Mouse (Mus musculus) CH12.LX (cell line): ENCODE measurements at regions not wholly inside any gene's neighbourhood (a gene's known extent, or its start where the extent isn't known, plus 50 kb on each side); places are given as distances from the start of the nearest gene placed in this dataset.

Source experiments
- DNase-seq: peaks from one replicate; pipeline ENCODE4 v3.0.0-alpha.2; 2013; ENCODE audit errors: extremely low read depth
- H3K27ac ChIP-seq: 2 replicates; pipeline ENCODE4 v1.5.1; 2012; ENCODE audit warnings: low read depth, mild to moderate bottlenecking, control low read depth, moderate library complexity; ENCODE audit not compliant: insufficient read depth
- H3K27me3 ChIP-seq: replicated peaks from 2 replicates; pipeline ENCODE3; 2012; ENCODE audit warnings: inconsistent platforms
- H3K36me3 ChIP-seq, 2 experiments: replicated peaks in 1 of 2; 2 replicates each; pipeline versions ENCODE3 to v1.6.1; 2012; ENCODE audit warnings: inconsistent platforms in 1 of 2, low read length in 1 of 2, mild to moderate bottlenecking in 1 of 2, mixed read lengths in 1 of 2, moderate library complexity in 1 of 2; ENCODE audit not compliant: control insufficient read depth in 1 of 2, insufficient read depth in 1 of 2
- H3K4me1 ChIP-seq, 2 experiments: 2 replicates each; pipeline ENCODE4 v1.6.1; 2012; ENCODE audit warnings: inconsistent platforms in 1 of 2, moderate library complexity in 1 of 2; ENCODE audit not compliant: insufficient read depth in 2 of 2, control insufficient read depth in 1 of 2
- H3K4me2 ChIP-seq: 2 replicates; pipeline ENCODE4 v1.6.1; 2012; ENCODE audit warnings: low read depth, mild to moderate bottlenecking, control low read depth; ENCODE audit not compliant: poor library complexity, insufficient read depth, severe bottlenecking
- H3K4me3 ChIP-seq, 3 experiments: fragments of 150-350 bp in 1 of 3; sonication (generic) in 1 of 3; replicated peaks in 1 of 3; 2 replicates each; pipeline versions ENCODE3 to v1.5.1; 2011 to 2012; ENCODE audit warnings: low read depth in 2 of 3, low read length in 2 of 3, mild to moderate bottlenecking in 2 of 3, moderate library complexity in 2 of 3, control low read depth in 1 of 3, improper control_type of control experiment in 1 of 3, inconsistent platforms in 1 of 3, mixed read lengths in 1 of 3; ENCODE audit not compliant: poor library complexity in 1 of 3
- H3K79me2 ChIP-seq: replicated peaks from 2 replicates; pipeline ENCODE4 v1.6.1; 2012; ENCODE audit warnings: mild to moderate bottlenecking, moderate library complexity; ENCODE audit not compliant: control insufficient read depth, poor library complexity, insufficient read depth, severe bottlenecking; ENCODE audit errors: extremely low read depth
- H3K9ac ChIP-seq: 2 replicates; pipeline ENCODE4 v1.6.1; 2012; ENCODE audit warnings: low read depth, mild to moderate bottlenecking, control low read depth, moderate library complexity; ENCODE audit not compliant: insufficient read depth
- H3K9me3 ChIP-seq: replicated peaks from 2 replicates; pipeline ENCODE3; 2012; ENCODE audit warnings: low read length, inconsistent platforms, mixed read lengths
- CHD1 ChIP-seq: IDR thresholded peaks from 2 replicates; pipeline ENCODE4 v1.6.1; 2012; ENCODE audit warnings: low read depth, low read length, improper control_type of control experiment, inconsistent platforms
- CHD2 ChIP-seq: IDR thresholded peaks from 2 replicates; pipeline ENCODE4 v1.6.1; 2011; ENCODE audit warnings: low read length, improper control_type of control experiment
- CTCF ChIP-seq, 2 experiments: IDR thresholded peaks in 1 of 2; conservative IDR thresholded peaks in 1 of 2; 2 replicates each; pipeline ENCODE4 v1.5.1; 2011 to 2012; ENCODE audit warnings: low read depth in 2 of 2, low read length in 2 of 2, improper control_type of control experiment in 1 of 2, inconsistent platforms in 1 of 2, mild to moderate bottlenecking in 1 of 2, moderate library complexity in 1 of 2
- ETS1 ChIP-seq: conservative IDR thresholded peaks from 2 replicates; pipeline ENCODE4 v1.6.1; 2012; ENCODE audit warnings: low read depth, mild to moderate bottlenecking, inconsistent platforms, low read length, improper control_type of control experiment, moderate library complexity
- GABPA ChIP-seq: IDR thresholded peaks from 2 replicates; pipeline ENCODE4 v1.6.1; 2012; ENCODE audit warnings: low read depth, low read length, improper control_type of control experiment, inconsistent platforms; ENCODE audit not compliant: insufficient replicate concordance
- HCFC1 ChIP-seq: IDR thresholded peaks from 2 replicates; pipeline ENCODE4 v1.6.1; 2012; ENCODE audit warnings: low read depth, mild to moderate bottlenecking, inconsistent platforms, low read length, improper control_type of control experiment
- IRF4 ChIP-seq: IDR thresholded peaks from 2 replicates; pipeline ENCODE4 v1.6.1; 2014; ENCODE audit warnings: low read depth, mild to moderate bottlenecking, inconsistent platforms, low read length, improper control_type of control experiment
- JUN ChIP-seq: IDR thresholded peaks from 2 replicates; pipeline ENCODE4 v1.6.1; 2011; ENCODE audit warnings: low read depth, mild to moderate bottlenecking, low read length, improper control_type of control experiment, moderate library complexity; ENCODE audit not compliant: insufficient read depth
- KAT2A ChIP-seq: IDR thresholded peaks from 2 replicates; pipeline ENCODE4 v1.6.1; 2012; ENCODE audit warnings: low read length, improper control_type of control experiment, inconsistent platforms; ENCODE audit not compliant: insufficient replicate concordance
- MAZ ChIP-seq: IDR thresholded peaks from 2 replicates; pipeline ENCODE4 v1.6.1; 2012; ENCODE audit warnings: low read depth, mild to moderate bottlenecking, inconsistent platforms, low read length, improper control_type of control experiment, moderate library complexity
- NELFE ChIP-seq: IDR thresholded peaks from 2 replicates; pipeline ENCODE4 v1.6.1; 2011; ENCODE audit warnings: low read depth, low read length, improper control_type of control experiment
- NRF1 ChIP-seq: IDR thresholded peaks from 2 replicates; pipeline ENCODE4 v1.6.1; 2014; ENCODE audit warnings: low read depth, mild to moderate bottlenecking, inconsistent platforms, low read length, improper control_type of control experiment, moderate library complexity
- UBTF ChIP-seq: IDR thresholded peaks from 2 replicates; pipeline ENCODE4 v1.6.1; 2012; ENCODE audit warnings: low read depth, mild to moderate bottlenecking, inconsistent platforms, low read length, improper control_type of control experiment, moderate library complexity
- USF1 ChIP-seq: IDR thresholded peaks from 2 replicates; pipeline ENCODE4 v1.6.1; 2014; ENCODE audit warnings: low read depth, mild to moderate bottlenecking, inconsistent platforms, low read length, improper control_type of control experiment
- USF2 ChIP-seq: conservative IDR thresholded peaks from 2 replicates; pipeline ENCODE4 v1.6.1; 2011; ENCODE audit warnings: low read depth, low read length, improper control_type of control experiment
- ZC3H11A ChIP-seq: IDR thresholded peaks from 2 replicates; pipeline ENCODE4 v1.6.1; 2012; ENCODE audit warnings: low read depth, mild to moderate bottlenecking, inconsistent platforms, low read length, improper control_type of control experiment
- ZNF384 ChIP-seq: IDR thresholded peaks from 2 replicates; pipeline ENCODE4 v1.6.1; 2012; ENCODE audit warnings: low read depth, low read length, improper control_type of control experiment, inconsistent platforms
- dilution Hi-C: fragments of 300-500 bp; cut with MboI; formaldehyde crosslinking; loops from 2 replicates; pipeline ENCODE4 v1.14.3; 2020; ENCODE audit warnings: low sequenced_read_pairs; ENCODE audit not compliant: extremely low pct_unique_long_range_greater_than_20kb, extremely low pct_ligation_motif_present
- in situ Hi-C: fragments of 300-500 bp; cut with MboI; formaldehyde crosslinking; loops from 3 replicates; pipeline ENCODE4 v1.14.3; 2019; ENCODE audit warnings: low sequenced_read_pairs, low pct_ligation_motif_present, low pct_unique_long_range_greater_than_20kb, mixed read lengths

GRCm38 (mm10) chr17:85888568-85889398 lies 200.7 kb upstream of the Six2 start (continued):
- no peak for TF ChIP-seq ZC3H11A
- TF ChIP-seq ZNF384 = peak; percentile 90
- peak; percentile 39; the same call in 1 of the 2 replicates for TF ChIP-seq NELFE
- TF ChIP-seq UBTF = no peak; the same call in 1 of the 2 replicates
- TF ChIP-seq NRF1 = no peak
- no peak for TF ChIP-seq GABPA
- TF ChIP-seq CHD2 = peak; percentile 73
- peak; percentile 95 for TF ChIP-seq ETS1
- peak; percentile 90 for TF ChIP-seq CHD1
- no peak for TF ChIP-seq USF2
- peak; percentile 90 for TF ChIP-seq JUN
- TF ChIP-seq HCFC1 = no peak
- no peak for TF ChIP-seq CTCF (conservative IDR thresholded peaks at IDR 0.05 in 1 of 2, IDR thresholded peaks at IDR 0.05 in 1 of 2; ENCODE audit: low read depth in 2 of 2, low read length in 2 of 2)
- peak; percentile 6; the same call in 1 of the 2 replicates for TF ChIP-seq USF1
- TF ChIP-seq KAT2A = 0 out of 2 replicates have a peak, but pooled peaks have one; percentile 62
- TF ChIP-seq IRF4 = peak; percentile 81; the same call in 1 of the 2 replicates

- no peak for DNase-seq
- H3K4me3 ChIP-seq = peak overlapping the region in 1 of 3 experiments; percentile 22
- peak overlapping the region; percentile 100 for H3K27ac ChIP-seq
- in situ Hi-C loops = loop anchor here (10.0 to 25.0 kb wide), 2 partner anchors 222 to 551 kb away; no protein-coding TSS in a partner anchor
- no peaks in the 10 kb centered on the region for H3K79me2 ChIP-seq
- 0 out of 2 replicates have a peak overlapping the region, but pooled peaks have one; percentile 9 for H3K9ac ChIP-seq
- H3K36me3 ChIP-seq = no peaks in the 10 kb centered on the region
- peaks cover 42 to 80% of the 10 kb centered on the region in 2 experiments for H3K4me1 ChIP-seq
- dilution Hi-C loops = no loop called here
- H3K27me3 ChIP-seq = no peaks in the 10 kb centered on the region
- H3K4me2 ChIP-seq = no peak overlapping the region
- H3K9me3 ChIP-seq = no peaks in the 10 kb centered on the region
- 0 out of 2 replicates have a peak, but pooled peaks have one; percentile 8 for TF ChIP-seq MAZ
- no peak for TF ChIP-seq JUN
These were observed 198.6 kb upstream of the Six2 start for GRCm38 (mm10) chr17:85886675-85887074.
